9 mouse cellular contexts compared by ENCODE assay signal in the genomic region with DNA sequence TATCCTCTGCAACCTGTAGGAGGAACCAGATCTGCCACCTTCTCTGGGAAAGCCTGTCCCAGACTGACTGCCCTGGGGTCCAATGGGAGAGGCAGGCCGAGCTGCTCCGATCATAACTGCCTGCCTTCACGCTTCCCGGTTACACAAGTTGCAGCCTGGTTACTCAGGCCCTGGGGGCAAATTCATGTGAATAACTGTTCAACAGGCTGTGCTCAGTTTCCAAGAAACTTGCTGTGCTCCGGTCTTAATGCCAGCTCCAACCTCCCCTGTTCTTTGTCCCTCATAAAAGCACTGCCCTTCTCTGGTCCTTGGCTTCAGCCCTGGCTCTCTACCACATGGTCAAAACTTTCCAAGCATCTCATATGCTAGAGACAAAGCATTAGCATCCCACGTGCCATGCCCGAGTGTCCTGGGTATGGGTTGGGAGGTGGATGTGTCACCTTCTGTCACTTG. TPM values are rescaled to one million over a fixed set of nuclear protein-coding genes. Genes with fewer than 3 reads are reported as not detected.
DNase-seq lines count a peak whose midpoint lies in the region; ATAC-seq lines count a peak whose summit lies in the region.
"Had no signal": no experiment of that assay in that cellular context is flagged by ENCODE, and none has a peak within 500 bp of the region (broad histone marks: within the 10 kb centered on the region; RNA-seq: fewer than 3 reads in every experiment).

No protein-coding gene starts in this region.

- no peak overlapping the region for H3K4me3 ChIP-seq in embryonic facial prominence, embryonic 12.5 days
- H3K4me3 ChIP-seq in hindbrain, embryonic 10.5 days: no peak overlapping the region
- H3K4me3 ChIP-seq in limb, embryonic 12.5 days (replicated peaks): no peak overlapping the region

- intact Hi-C loops in gastrocnemius, postnatal 14 days (cut with DNase I; ENCODE audit: low total_unique reads): no loop called here

- peaks cover 23% of the 10 kb centered on the region for H3K36me3 ChIP-seq in embryonic facial prominence, embryonic 12.5 days
- H3K36me3 ChIP-seq in hindbrain, embryonic 10.5 days: peaks cover 29% of the 10 kb centered on the region
- peaks cover 29% of the 10 kb centered on the region for H3K36me3 ChIP-seq in limb, embryonic 12.5 days

- peaks cover 18% of the 10 kb centered on the region for H3K4me1 ChIP-seq in embryonic facial prominence, embryonic 12.5 days
- H3K4me1 ChIP-seq in hindbrain, embryonic 10.5 days (replicated peaks): peaks cover 30% of the 10 kb centered on the region
- peaks cover 47% of the 10 kb centered on the region for H3K4me1 ChIP-seq in limb, embryonic 12.5 days (replicated peaks)

- 29% methylated on average over 7 of the region's 7 CpGs for WGBS in embryonic facial prominence, embryonic 12.5 days
- 42% methylated on average over 7 of the region's 7 CpGs for WGBS in hindbrain, embryonic 10.5 days
- WGBS in limb, embryonic 12.5 days: 46% methylated on average over 7 of the region's 7 CpGs

- no peaks in the 10 kb centered on the region for H3K9me3 ChIP-seq in embryonic facial prominence, embryonic 12.5 days
- H3K9me3 ChIP-seq in hindbrain, embryonic 10.5 days: peaks cover 7% of the 10 kb centered on the region; the same call in 1 of the 2 replicates
- H3K9me3 ChIP-seq in limb, embryonic 12.5 days: 0 out of 2 replicates have a peak, but pooled peaks cover 11% of the 10 kb centered on the region

- DNase-seq in gastrocnemius, postnatal 14 days: peak; percentile 44
- DNase-seq in gastrocnemius, adult 18-20 months (ENCODE audit: low spot score): no peak
- DNase-seq in hindbrain, embryonic 10.5 days (ENCODE audit: low spot score): peak; percentile 42
- no peak for DNase-seq in c-Kit-positive CD71-positive TER-119-positive erythroid progenitor cells, embryonic 14.5 days (ENCODE audit: low spot score)
- no peak for DNase-seq in lung, postnatal 14 days

- H3K9ac ChIP-seq in embryonic facial prominence, embryonic 12.5 days: no peak overlapping the region
- H3K9ac ChIP-seq in limb, embryonic 12.5 days (replicated peaks): no peak overlapping the region

- no peak for ATAC-seq in embryonic facial prominence, embryonic 12.5 days (ENCODE audit: insufficient number of reproducible peaks, insufficient read depth, low FRiP score, low TSS enrichment)
- peak; percentile 49; the same call in 1 of the 2 replicates for ATAC-seq in limb, embryonic 12.5 days (ENCODE audit: insufficient number of reproducible peaks, insufficient read depth, low FRiP score, low TSS enrichment, low read depth)
- ATAC-seq in granulocyte monocyte progenitor cell, adult 5-6 weeks (replicated peaks; ENCODE audit: poor library complexity, severe bottlenecking): no peak

- no peak overlapping the region for H3K4me2 ChIP-seq in embryonic facial prominence, embryonic 12.5 days (replicated peaks)
- H3K4me2 ChIP-seq in limb, embryonic 12.5 days: no peak overlapping the region

- no peaks in the 10 kb centered on the region for H3K27me3 ChIP-seq in embryonic facial prominence, embryonic 12.5 days
- H3K27me3 ChIP-seq in hindbrain, embryonic 10.5 days (ENCODE audit: insufficient read depth, poor library complexity, severe bottlenecking): no peaks in the 10 kb centered on the region
- no peaks in the 10 kb centered on the region for H3K27me3 ChIP-seq in limb, embryonic 12.5 days
- H3K27me3 ChIP-seq: CH12.LX had no signal

- H3K27ac ChIP-seq in embryonic facial prominence, embryonic 12.5 days: peak overlapping the region; percentile 72
- peak overlapping the region; percentile 75 for H3K27ac ChIP-seq in hindbrain, embryonic 10.5 days
- peak overlapping the region; percentile 77 for H3K27ac ChIP-seq in limb, embryonic 12.5 days

RNA-seq across cellular contexts. Expression of a gene that starts 32.3 kb away (rescaled TPM):
- total RNA-seq in gastrocnemius, postnatal 14 days (2021): 10 to 100 TPM; 54.3 to 64.5 TPM
- total RNA-seq in gastrocnemius, adult 18-20 months (2021): 100 to 1,000 TPM in 1 of 2 experiments, 10 to 100 TPM in 1; 59.0 to 119 TPM
- 59.8 and 66.4 TPM in 2 replicates for polyA plus RNA-seq in embryonic facial prominence, embryonic 12.5 days (2016; fragmentation: Nextera tagmentation; extraction: Ambion mirVana)
- polyA plus RNA-seq in hindbrain, embryonic 10.5 days (2016; fragmentation: Nextera tagmentation; extraction: Ambion mirVana): 50.2 and 63.3 TPM in 2 replicates
- 57.1 and 67.6 TPM in 2 replicates for polyA plus RNA-seq in limb, embryonic 12.5 days (2016; fragmentation: Nextera tagmentation; extraction: Ambion mirVana)
- 82.1 and 82.6 TPM in 2 replicates for total RNA-seq in granulocyte monocyte progenitor cell, adult 5-6 weeks (2014; fragmentation: Nextera tagmentation)
- 118 and 122 TPM in 2 replicates for total RNA-seq in granulocyte monocyte progenitor cell, adult 5-6 weeks (2017)

Comparison
In these comparisons a context has a peak if more than half of its experiments do, and no peak if none do; other contexts are left out.
1. DNase-seq: peak in gastrocnemius, postnatal 14 days (single experiment) and hindbrain, embryonic 10.5 days (single experiment); none in gastrocnemius, adult 18-20 months (single experiment), c-Kit-positive CD71-positive TER-119-positive erythroid progenitor cells, embryonic 14.5 days (single experiment) and lung, postnatal 14 days (single experiment).
2. Peak in every context shown above with its lines, with median percentiles within 50 percentile points of each other: H3K27ac ChIP-seq.